18 mouse cellular contexts compared by ENCODE assay signal in genomic region chr9:67107938-67108337, GRCm38 (mm10). TPM values are rescaled to one million over a fixed set of nuclear protein-coding genes. Genes with fewer than 3 reads are reported as not detected.
A peak's percentile ranks its signal among the peaks of the same experiment; 100 is the strongest.
DNase-seq lines count a peak whose midpoint lies in the region; ATAC-seq and TF ChIP-seq lines count a peak whose summit lies in the region.
"Had no signal": no experiment of that assay in that cellular context is flagged by ENCODE, and none has a peak within 500 bp of the region (broad histone marks: within the 10 kb centered on the region; RNA-seq: fewer than 3 reads in every experiment).

No protein-coding gene starts in this region.

- DNase-seq in lung, adult 2 months = no peak
- peak; percentile 42 for DNase-seq in ZHBTc4 (ENCODE audit: low read depth, low spot score)
- DNase-seq in embryonic facial prominence, embryonic 14.5 days (ENCODE audit: low spot score) = peak; percentile 81
- no peak for DNase-seq in layer of hippocampus, adult 11-12 months (ENCODE audit: low spot score)
- DNase-seq: cerebellum, adult 11 months; cerebellum, postnatal 14 days; forebrain, postnatal 0 days; gastrocnemius, adult 2 months; heart, adult 18-20 months; liver, embryonic 13.5 days had no signal

- peaks cover 19% of the 10 kb centered on the region for H3K4me1 ChIP-seq in lung, embryonic 15.5 days
- H3K4me1 ChIP-seq in lung, adult 2 months (ENCODE audit: control insufficient read depth, insufficient read depth, low read length) = no peaks in the 10 kb centered on the region
- peaks cover 17% of the 10 kb centered on the region for H3K4me1 ChIP-seq in embryonic facial prominence, embryonic 14.5 days (ENCODE audit: control insufficient read depth, insufficient read depth, low read length)
- peaks cover 45% of the 10 kb centered on the region for H3K4me1 ChIP-seq in limb, embryonic 15.5 days
- H3K4me1 ChIP-seq in intestine, postnatal 0 days (replicated peaks; ENCODE audit: control insufficient read depth, insufficient read depth, low read length) = 0 out of 2 replicates have a peak, but pooled peaks cover 3% of the 10 kb centered on the region
- H3K4me1 ChIP-seq: liver, embryonic 13.5 days had no signal

- peak overlapping the region; percentile 38 for H3K27ac ChIP-seq in lung, embryonic 15.5 days
- no peak overlapping the region for H3K27ac ChIP-seq in embryonic facial prominence, embryonic 14.5 days (replicated peaks; ENCODE audit: low read depth, low read length)
- peak overlapping the region; percentile 17; the same call in 1 of the 2 replicates for H3K27ac ChIP-seq in limb, embryonic 15.5 days
- no peak overlapping the region for H3K27ac ChIP-seq in intestine, postnatal 0 days (ENCODE audit: low read depth, low read length)
- H3K27ac ChIP-seq: gastrocnemius, adult 2 months; liver, embryonic 13.5 days; macrophage; midbrain, embryonic 12.5 days; neural tube, embryonic 13.5 days had no signal

- H3K9ac ChIP-seq in lung, embryonic 15.5 days = no peak overlapping the region
- no peak overlapping the region for H3K9ac ChIP-seq in embryonic facial prominence, embryonic 14.5 days (ENCODE audit: low read depth, low read length)
- no peak overlapping the region for H3K9ac ChIP-seq in limb, embryonic 15.5 days
- H3K9ac ChIP-seq in intestine, postnatal 0 days (ENCODE audit: low read depth, low read length) = no peak overlapping the region
- H3K9ac ChIP-seq: forebrain, postnatal 0 days; liver, embryonic 13.5 days; midbrain, embryonic 12.5 days; neural tube, embryonic 13.5 days had no signal

- no peaks in the 10 kb centered on the region for H3K36me3 ChIP-seq in lung, embryonic 15.5 days
- H3K36me3 ChIP-seq in embryonic facial prominence, embryonic 14.5 days (ENCODE audit: control insufficient read depth, insufficient read depth, low read length) = no peaks in the 10 kb centered on the region
- no peaks in the 10 kb centered on the region for H3K36me3 ChIP-seq in limb, embryonic 15.5 days
- H3K36me3 ChIP-seq in intestine, postnatal 0 days (ENCODE audit: control insufficient read depth, insufficient read depth) = no peaks in the 10 kb centered on the region
- H3K36me3 ChIP-seq: liver, embryonic 13.5 days; midbrain, embryonic 12.5 days; neural tube, embryonic 13.5 days had no signal

- H3K4me2 ChIP-seq in lung, embryonic 15.5 days = no peak overlapping the region
- no peak overlapping the region for H3K4me2 ChIP-seq in embryonic facial prominence, embryonic 14.5 days (ENCODE audit: low read depth, low read length)
- H3K4me2 ChIP-seq in limb, embryonic 15.5 days = no peak overlapping the region
- no peak overlapping the region for H3K4me2 ChIP-seq in intestine, postnatal 0 days (replicated peaks; ENCODE audit: low read depth)
- H3K4me2 ChIP-seq: liver, embryonic 13.5 days; midbrain, embryonic 12.5 days; neural tube, embryonic 13.5 days had no signal

- WGBS in lung, embryonic 15.5 days = 4% methylated on average over 3 of the region's 3 CpGs
- 26% methylated on average over 3 of the region's 3 CpGs for whole genome bisulfite sequencing in lung, adult 2 months
- 23% methylated on average over 3 of the region's 3 CpGs for WGBS in embryonic facial prominence, embryonic 14.5 days
- WGBS in limb, embryonic 15.5 days = 11% methylated on average over 3 of the region's 3 CpGs
- 35% methylated on average over 3 of the region's 3 CpGs for WGBS in intestine, postnatal 0 days

- no peak overlapping the region for H3K4me3 ChIP-seq in lung, embryonic 15.5 days
- no peak overlapping the region for H3K4me3 ChIP-seq in lung, adult 2 months (replicated peaks; ENCODE audit: extremely low read depth, low read depth, low read length)
- no peak overlapping the region for H3K4me3 ChIP-seq in embryonic facial prominence, embryonic 14.5 days (ENCODE audit: low read depth, low read length)
- H3K4me3 ChIP-seq in limb, embryonic 15.5 days = no peak overlapping the region
- no peak overlapping the region for H3K4me3 ChIP-seq in intestine, postnatal 0 days (ENCODE audit: low read depth, low read length)
- H3K4me3 ChIP-seq: erythroblast, embryonic 14.5 days; gastrocnemius, adult 2 months; liver, embryonic 13.5 days; midbrain, embryonic 12.5 days; neural tube, embryonic 13.5 days had no signal

- TF ChIP-seq CTCF in lung, adult 2 months (IDR thresholded peaks at IDR 0.05; ENCODE audit: insufficient read depth, low read length) = no peak
- TF ChIP-seq CTCF in intestine, postnatal 0 days (IDR thresholded peaks at IDR 0.05; ENCODE audit: low read depth) = no peak

- no peaks in the 10 kb centered on the region for H3K9me3 ChIP-seq in lung, embryonic 15.5 days
- no peaks in the 10 kb centered on the region for H3K9me3 ChIP-seq in embryonic facial prominence, embryonic 14.5 days (ENCODE audit: control insufficient read depth, low read length)
- no peaks in the 10 kb centered on the region for H3K9me3 ChIP-seq in limb, embryonic 15.5 days
- H3K9me3 ChIP-seq in intestine, postnatal 0 days (ENCODE audit: control insufficient read depth) = no peaks in the 10 kb centered on the region
- H3K9me3 ChIP-seq: liver, embryonic 13.5 days; midbrain, embryonic 12.5 days; neural tube, embryonic 13.5 days had no signal

- no peaks in the 10 kb centered on the region for H3K27me3 ChIP-seq in lung, embryonic 15.5 days
- H3K27me3 ChIP-seq in embryonic facial prominence, embryonic 14.5 days (replicated peaks; ENCODE audit: control insufficient read depth, insufficient read depth, low read length) = no peaks in the 10 kb centered on the region
- H3K27me3 ChIP-seq in limb, embryonic 15.5 days = no peaks in the 10 kb centered on the region
- no peaks in the 10 kb centered on the region for H3K27me3 ChIP-seq in intestine, postnatal 0 days (replicated peaks; ENCODE audit: control insufficient read depth, insufficient read depth, low read length)
- H3K27me3 ChIP-seq: liver, embryonic 13.5 days; midbrain, embryonic 12.5 days; neural tube, embryonic 13.5 days had no signal

- ATAC-seq in lung, embryonic 15.5 days (ENCODE audit: borderline replicate concordance, extremely low read depth, low FRiP score, low TSS enrichment) = no peak
- ATAC-seq in embryonic facial prominence, embryonic 14.5 days (ENCODE audit: low read depth) = peak; percentile 39; the same call in 1 of the 2 replicates
- no peak for ATAC-seq in limb, embryonic 15.5 days (ENCODE audit: insufficient number of reproducible peaks, low FRiP score, low TSS enrichment, low read depth)
- ATAC-seq in intestine, postnatal 0 days = no peak
- ATAC-seq: forebrain, postnatal 0 days; inflammation-experienced regulatory T-cells, adult 6 months had no signal

- TF ChIP-seq POLR2A in lung, adult 2 months (IDR thresholded peaks at IDR 0.05; ENCODE audit: borderline replicate concordance, extremely low read depth, low read depth, low read length) = no peak

RNA-seq across cellular contexts. Expression of gene Tpm1, which starts 58.7 kb away (rescaled TPM):
- 747 and 774 TPM in 2 replicates for polyA plus RNA-seq in lung, embryonic 15.5 days (2015; fragmentation: Nextera tagmentation; extraction: Ambion mirVana)
- polyA plus RNA-seq in lung, adult 2 months (2012; rRNA removed) = 168 and 359 TPM in 2 replicates
- polyA plus RNA-seq in embryonic facial prominence, embryonic 14.5 days (2014; fragmentation: Nextera tagmentation; extraction: Ambion mirVana) = 985 and 1,264 TPM in 2 replicates
- 710 and 1,010 TPM in 2 replicates for polyA plus RNA-seq in limb, embryonic 15.5 days (2015; fragmentation: Nextera tagmentation; extraction: Ambion mirVana)
- 1,318 and 1,424 TPM in 2 replicates for polyA plus RNA-seq in intestine, postnatal 0 days (2015; fragmentation: Nextera tagmentation; extraction: Ambion mirVana)

Comparison
In these comparisons a context has a peak if more than half of its experiments do, and no peak if none do; other contexts are left out.
1. H3K27ac ChIP-seq: peak in lung, embryonic 15.5 days (single experiment) and limb, embryonic 15.5 days (single experiment); none in embryonic facial prominence, embryonic 14.5 days (single experiment) and intestine, postnatal 0 days (single experiment).
2. DNase-seq: peak in ZHBTc4 (single experiment) and embryonic facial prominence, embryonic 14.5 days (single experiment); none in lung, adult 2 months (single experiment) and layer of hippocampus, adult 11-12 months (single experiment).